Mouse (Mus musculus): ENCODE measurements at regions not wholly inside any gene's neighbourhood (a gene's known extent, or its start where the extent isn't known, plus 50 kb on each side); places are given as distances from the start of the nearest gene placed in this dataset.
A peak's percentile ranks its signal among the peaks of the same experiment; 100 is the strongest.
"Not testable (repeated sequence)": the region's sequence is repeated elsewhere in the genome, so short reads cannot be mapped to it uniquely, and the experiment has no call there.

- DNase-seq (ENCODE audit: inconsistent age in 2 of 2, low spot score in 1 of 2), result no peak
Measured at GRCm38 (mm10) chr1:128535537-128536150, 56.4 kb downstream of the Cxcr4 start.

- DNase-seq (ENCODE audit: inconsistent age in 2 of 2, low spot score in 1 of 2), result no peak
Measured at GRCm38 (mm10) chr1:128532632-128533031, 59.5 kb downstream of the Cxcr4 start.

GRCm38 (mm10) chr1:128529808-128530545 lies 62.1 kb downstream of the Cxcr4 start:
- no peak for DNase-seq (ENCODE audit: inconsistent age in 2 of 2, low spot score in 1 of 2)

GRCm38 (mm10) chr1:128519234-128519633 lies 72.9 kb downstream of the Cxcr4 start:
- DNase-seq (ENCODE audit: inconsistent age in 2 of 2, low spot score in 1 of 2), result no peak

GRCm38 (mm10) chr1:128518514-128518913 lies 73.6 kb downstream of the Cxcr4 start:
- no peak for DNase-seq (ENCODE audit: inconsistent age in 2 of 2, low spot score in 1 of 2)

- no peak for DNase-seq (ENCODE audit: inconsistent age in 2 of 2, low spot score in 1 of 2)
Measured at GRCm38 (mm10) chr1:128517351-128517750, 74.7 kb downstream of the Cxcr4 start.

GRCm38 (mm10) chr1:128514327-128514726 lies 77.8 kb downstream of the Cxcr4 start:
- DNase-seq (ENCODE audit: inconsistent age in 2 of 2, low spot score in 1 of 2), result no peak

GRCm38 (mm10) chr1:128513911-128514310 lies 78.2 kb downstream of the Cxcr4 start:
- no peak for DNase-seq (ENCODE audit: inconsistent age in 2 of 2, low spot score in 1 of 2)

- no peak for DNase-seq (ENCODE audit: inconsistent age in 2 of 2, low spot score in 1 of 2)
Measured at GRCm38 (mm10) chr1:128513153-128513552, 78.9 kb downstream of the Cxcr4 start.

GRCm38 (mm10) chr1:128508816-128509461 lies 83.2 kb downstream of the Cxcr4 start:
- no peak for DNase-seq (ENCODE audit: inconsistent age in 2 of 2, low spot score in 1 of 2)

GRCm38 (mm10) chr1:128506551-128507313 lies 85.4 kb downstream of the Cxcr4 start:
- DNase-seq (ENCODE audit: inconsistent age in 2 of 2, low spot score in 1 of 2), result no peak

GRCm38 (mm10) chr1:128504371-128504770 lies 87.2 kb upstream of the Dars start:
- DNase-seq (ENCODE audit: inconsistent age in 2 of 2, low spot score in 1 of 2), result no peak

- no peak for DNase-seq (ENCODE audit: inconsistent age in 2 of 2, low spot score in 1 of 2)
Measured at GRCm38 (mm10) chr1:128498042-128498772, 81.0 kb upstream of the Dars start.

- no peak for DNase-seq (ENCODE audit: inconsistent age in 2 of 2, low spot score in 1 of 2)
Measured at GRCm38 (mm10) chr1:128492251-128492650, 75.1 kb upstream of the Dars start.

- DNase-seq (ENCODE audit: inconsistent age in 2 of 2, low spot score in 1 of 2), result not testable (repeated sequence)
Measured at GRCm38 (mm10) chr1:128487181-128487580, 70.0 kb upstream of the Dars start.

- peak in 1 of 2 experiments; percentile 29 for DNase-seq (ENCODE audit: inconsistent age in 2 of 2, low spot score in 1 of 2)
Measured at GRCm38 (mm10) chr1:128478376-128478775, 61.2 kb upstream of the Dars start.

- no peak for DNase-seq (ENCODE audit: inconsistent age in 2 of 2, low spot score in 1 of 2)
Measured at GRCm38 (mm10) chr1:128477653-128478052, 60.5 kb upstream of the Dars start.

GRCm38 (mm10) chr1:128472713-128473230 lies 55.6 kb upstream of the Dars start:
- no peak for DNase-seq (ENCODE audit: inconsistent age in 2 of 2, low spot score in 1 of 2)

- DNase-seq (ENCODE audit: inconsistent age in 2 of 2, low spot score in 1 of 2), result peak; percentile 55 to 72
Measured at GRCm38 (mm10) chr1:128472022-128472712, 55.0 kb upstream of the Dars start.

GRCm38 (mm10) chr1:128470786-128471185 lies 53.6 kb upstream of the Dars start:
- no peak for DNase-seq (ENCODE audit: inconsistent age in 2 of 2, low spot score in 1 of 2)
